In the genomic region with DNA sequence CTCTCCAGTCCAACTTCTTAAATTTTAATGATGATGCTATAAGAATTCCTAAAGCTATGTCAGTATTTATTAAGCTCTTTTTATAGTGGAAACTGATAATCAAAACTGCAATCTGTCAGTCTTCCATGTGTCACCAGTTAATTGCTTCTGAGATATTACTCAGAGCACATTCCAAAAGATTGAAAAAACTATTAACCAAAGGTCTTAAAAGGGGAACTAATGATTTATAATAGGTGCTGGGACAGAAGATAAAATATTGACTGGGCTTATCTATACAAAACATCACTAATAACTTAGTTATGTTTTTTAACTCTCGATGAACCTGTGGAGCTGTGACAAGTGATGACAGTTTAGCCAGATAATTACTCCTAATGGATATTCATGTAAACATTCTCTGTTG, we compare ENCODE assay signal across 18 mouse cellular contexts. TPM values are rescaled to one million over a fixed set of nuclear protein-coding genes. Genes with fewer than 3 reads are reported as not detected.
"Had no signal": no experiment of that assay in that cellular context is flagged by ENCODE, and none has a peak within 500 bp of the region (broad histone marks: within the 10 kb centered on the region; RNA-seq: fewer than 3 reads in every experiment).

No protein-coding gene starts in this region.

- H3K9ac ChIP-seq: neural tube, embryonic 15.5 days; stomach, embryonic 15.5 days had no signal

- H3K9me3 ChIP-seq: neural tube, embryonic 13.5 days; neural tube, embryonic 15.5 days; stomach, embryonic 15.5 days had no signal

- H3K36me3 ChIP-seq: neural tube, embryonic 13.5 days; neural tube, embryonic 15.5 days; stomach, embryonic 15.5 days had no signal

- H3K27ac ChIP-seq: neural tube, embryonic 13.5 days; neural tube, embryonic 15.5 days; stomach, embryonic 15.5 days; stomach, postnatal 0 days had no signal

- DNase-seq: retina, postnatal 1 day; right cerebral cortex, adult 18-20 months; right cerebral cortex, postnatal 14 days; right cerebral cortex, postnatal 25 days; right cerebral cortex, postnatal 4 days; spleen, adult 18-20 months; thymus, adult 18-20 months; thymus, adult 2 months; thymus, postnatal 14 days; thymus, postnatal 25 days; thymus, postnatal 36 days; thymus, postnatal 4 days had no signal

- H3K27me3 ChIP-seq: neural tube, embryonic 13.5 days; neural tube, embryonic 15.5 days; stomach, embryonic 15.5 days had no signal

- H3K4me3 ChIP-seq: neural tube, embryonic 13.5 days; neural tube, embryonic 15.5 days; stomach, embryonic 15.5 days had no signal

RNA-seq across cellular contexts. Expression of a gene that starts 5.3 kb away (rescaled TPM):
- polyA plus RNA-seq: neural tube, embryonic 14.5 days had no signal

RNA-seq across cellular contexts. Expression of a gene that starts 8.6 kb away (rescaled TPM):
- polyA plus RNA-seq: urinary bladder, adult 2 months had no signal

RNA-seq across cellular contexts. Expression of a gene that starts 8.9 kb away (rescaled TPM):
- polyA plus RNA-seq: neural tube, embryonic 15.5 days had no signal
